Mouse (Mus musculus) embryonic facial prominence, embryonic 14.5 days (tissue): ENCODE results near the gene Ank2. TPM values are rescaled to one million over a fixed set of nuclear protein-coding genes. Genes with fewer than 3 reads are reported as not detected.

Source experiments
- ATAC-seq: fragments of 200-750 bp; cut with Nextera tagmentation; 2 replicates; pipeline ENCODE4 v1.8.0; 2017; ENCODE audit warnings: low read depth, moderate number of reproducible peaks, moderate TSS enrichment
- DNase-seq: peaks from one replicate; pipeline ENCODE4 v3.0.0-alpha.2; 2015; ENCODE audit warnings: low spot score
- H3K27ac ChIP-seq: fragments of 300-500 bp; sonication (generic); replicated peaks from 2 replicates; pipeline ENCODE4 v1.5.1; 2014; ENCODE audit warnings: low read depth, mild to moderate bottlenecking, low read length, moderate library complexity
- H3K27me3 ChIP-seq: fragments of 300-500 bp; sonication (generic); replicated peaks from 2 replicates; pipeline ENCODE4 v1.6.1; 2014; ENCODE audit warnings: low read length; ENCODE audit not compliant: control insufficient read depth, insufficient read depth
- H3K36me3 ChIP-seq: fragments of 300-500 bp; sonication (generic); 2 replicates; pipeline ENCODE4 v1.6.1; 2014; ENCODE audit warnings: low read length, mixed read lengths; ENCODE audit not compliant: control insufficient read depth, insufficient read depth
- H3K4me1 ChIP-seq: fragments of 300-500 bp; sonication (generic); 2 replicates; pipeline ENCODE4 v1.6.1; 2014; ENCODE audit warnings: antibody characterized with exemption, low read length; ENCODE audit not compliant: control insufficient read depth, insufficient read depth
- H3K4me2 ChIP-seq: fragments of 300-500 bp; sonication (generic); 2 replicates; pipeline ENCODE4 v1.6.1; 2014; ENCODE audit warnings: low read depth, mild to moderate bottlenecking, low read length, moderate library complexity, mixed read lengths
- H3K4me3 ChIP-seq: fragments of 300-500 bp; sonication (generic); 2 replicates; pipeline ENCODE4 v1.5.1; 2014; ENCODE audit warnings: low read depth, mild to moderate bottlenecking, low read length
- H3K9ac ChIP-seq: fragments of 300-500 bp; sonication (generic); 2 replicates; pipeline ENCODE4 v1.6.1; 2014; ENCODE audit warnings: low read depth, mild to moderate bottlenecking, low read length, moderate library complexity, mixed read lengths
- H3K9me3 ChIP-seq: fragments of 300-500 bp; sonication (generic); 2 replicates; pipeline ENCODE4 v1.6.1; 2016; ENCODE audit warnings: low read length; ENCODE audit not compliant: control insufficient read depth
- WGBS: fragments of 180-500 bp; shearing (Covaris S2); extraction: QIAGEN DNeasy Blood & Tissue Kit; methylation state at CpG from one replicate; pipeline ENCODE4 v1.1.7; 2014; 5-methylcytosine and 5-hydroxymethylcytosine counted together
- polyA plus RNA-seq: library from polyadenylated mRNA; unstranded; fragments of >200 nt; fragmentation: Nextera tagmentation; extraction: Ambion mirVana; gene quantifications from 2 replicates; pipeline ENCODE4 v1.2.1, GENCODE M21; 2014

Ank2 gene
- polyA plus RNA-seq, 1 experiment from 2014 or later, result 48.3 TPM

- peak overlapping the region; percentile 58 for H3K9ac ChIP-seq
- H3K4me2 ChIP-seq, result peak overlapping the region; percentile 92
- no peaks in the 10 kb centered on the region for H3K36me3 ChIP-seq
- H3K27me3 ChIP-seq, result peaks cover 6% of the 10 kb centered on the region; the same call in 1 of the 2 replicates
- H3K27ac ChIP-seq, result no peak overlapping the region
- peak overlapping the region; percentile 49 for H3K4me3 ChIP-seq
- H3K4me1 ChIP-seq, result peaks cover 7% of the 10 kb centered on the region; the same call in 1 of the 2 replicates
- DNase-seq, result peak; percentile 33
- ATAC-seq, result no peak
- WGBS, result 5% methylated on average over 23 of the region's 23 CpGs
- no peaks in the 10 kb centered on the region for H3K9me3 ChIP-seq
These were observed 337.9 kb downstream of the Ank2 start for GRCm38 (mm10) chr3:127161085-127161837.

- H3K4me3 ChIP-seq, result no peak overlapping the region
- H3K27ac ChIP-seq, result no peak overlapping the region
- DNase-seq, result no peak
- H3K9ac ChIP-seq, result no peak overlapping the region
- peaks cover 6% of the 10 kb centered on the region; the same call in 1 of the 2 replicates for H3K4me1 ChIP-seq
- no peaks in the 10 kb centered on the region for H3K36me3 ChIP-seq
- H3K9me3 ChIP-seq, result peaks cover 6% of the 10 kb centered on the region; the same call in 1 of the 2 replicates
- H3K27me3 ChIP-seq, result no peaks in the 10 kb centered on the region
- no peak for ATAC-seq
- H3K4me2 ChIP-seq, result no peak overlapping the region
- 79% methylated on average over 3 of the region's 3 CpGs for WGBS
These were observed 341.4 kb downstream of the Ank2 start for GRCm38 (mm10) chr3:127157706-127158105.

- DNase-seq (no peak), ATAC-seq (no peak)
- Histone ChIP-seq H3K27ac (no peak overlapping the region), H3K9ac (no peak overlapping the region), H3K4me1 (no peaks in the 10 kb centered on the region), H3K27me3 (no peaks in the 10 kb centered on the region), H3K4me3 (no peak overlapping the region), H3K9me3 (peaks cover 6% of the 10 kb centered on the region; the same call in 1 of the 2 replicates), H3K4me2 (no peak overlapping the region), H3K36me3 (no peaks in the 10 kb centered on the region)
- 82% methylated on average over 9 of the region's 9 CpGs for WGBS
These were observed 343.1 kb downstream of the Ank2 start for GRCm38 (mm10) chr3:127156080-127156479.

GRCm38 (mm10) chr3:127153861-127154260 is 345.3 kb downstream of the Ank2 start:
- no peak overlapping the region for H3K4me2 ChIP-seq
- no peak for ATAC-seq
- DNase-seq, result no peak
- H3K27ac ChIP-seq, result no peak overlapping the region
- WGBS, result 81% methylated on average over 3 of the region's 3 CpGs
- H3K4me1 ChIP-seq, result no peaks in the 10 kb centered on the region
- H3K9ac ChIP-seq, result no peak overlapping the region
- H3K27me3 ChIP-seq, result no peaks in the 10 kb centered on the region
- H3K4me3 ChIP-seq, result no peak overlapping the region
- H3K36me3 ChIP-seq, result no peaks in the 10 kb centered on the region
- H3K9me3 ChIP-seq, result peaks cover 6% of the 10 kb centered on the region; the same call in 1 of the 2 replicates

- Histone ChIP-seq H3K9ac (no peak overlapping the region), H3K9me3 (peaks cover 6% of the 10 kb centered on the region; the same call in 1 of the 2 replicates), H3K4me3 (no peak overlapping the region), H3K36me3 (no peaks in the 10 kb centered on the region), H3K4me1 (no peaks in the 10 kb centered on the region), H3K27me3 (no peaks in the 10 kb centered on the region), H3K4me2 (no peak overlapping the region), H3K27ac (no peak overlapping the region)
- WGBS, result 89% methylated on average over 3 of the region's 3 CpGs
- no peak for DNase-seq
- no peak for ATAC-seq
These were observed 345.7 kb downstream of the Ank2 start for GRCm38 (mm10) chr3:127153443-127153842.

- Histone ChIP-seq H3K9ac (no peak overlapping the region), H3K27ac (no peak overlapping the region), H3K27me3 (no peaks in the 10 kb centered on the region), H3K36me3 (no peaks in the 10 kb centered on the region), H3K4me2 (no peak overlapping the region), H3K9me3 (no peaks in the 10 kb centered on the region), H3K4me1 (no peaks in the 10 kb centered on the region), H3K4me3 (no peak overlapping the region)
- no peak for DNase-seq
- ATAC-seq, result no peak
- 84% methylated on average over 3 of the region's 3 CpGs for WGBS
These were observed 350.5 kb downstream of the Ank2 start for GRCm38 (mm10) chr3:127148648-127149047.

GRCm38 (mm10) chr3:127140590-127140989 is 358.6 kb downstream of the Ank2 start:
- Histone ChIP-seq H3K27ac (no peak overlapping the region), H3K27me3 (no peaks in the 10 kb centered on the region), H3K4me3 (no peak overlapping the region), H3K36me3 (no peaks in the 10 kb centered on the region), H3K9ac (no peak overlapping the region), H3K4me1 (no peaks in the 10 kb centered on the region), H3K9me3 (no peaks in the 10 kb centered on the region), H3K4me2 (no peak overlapping the region)
- WGBS, result 86% methylated on average over 6 of the region's 9 CpGs
- ATAC-seq (no peak), DNase-seq (no peak)

- Histone ChIP-seq H3K9ac (no peak overlapping the region), H3K9me3 (no peaks in the 10 kb centered on the region), H3K36me3 (no peaks in the 10 kb centered on the region), H3K27me3 (no peaks in the 10 kb centered on the region), H3K4me2 (no peak overlapping the region), H3K4me3 (no peak overlapping the region), H3K4me1 (no peaks in the 10 kb centered on the region), H3K27ac (no peak overlapping the region)
- DNase-seq, result no peak
- ATAC-seq, result no peak
- WGBS, result 58% methylated on average over 2 of the region's 2 CpGs
These were observed 359.5 kb downstream of the Ank2 start for GRCm38 (mm10) chr3:127139638-127140037.

GRCm38 (mm10) chr3:127137508-127137907 is 361.6 kb downstream of the Ank2 start:
- H3K9me3 ChIP-seq, result no peaks in the 10 kb centered on the region
- H3K36me3 ChIP-seq, result no peaks in the 10 kb centered on the region
- H3K4me1 ChIP-seq, result no peaks in the 10 kb centered on the region
- WGBS, result 67% methylated on average over 5 of the region's 5 CpGs
- H3K4me3 ChIP-seq, result no peak overlapping the region
- ATAC-seq (no peak), DNase-seq (no peak)
- no peak overlapping the region for H3K4me2 ChIP-seq
- no peaks in the 10 kb centered on the region for H3K27me3 ChIP-seq
- no peak overlapping the region for H3K27ac ChIP-seq
- no peak overlapping the region for H3K9ac ChIP-seq
